ENCODE assay signal across 8 mouse cellular contexts in the genomic region with DNA sequence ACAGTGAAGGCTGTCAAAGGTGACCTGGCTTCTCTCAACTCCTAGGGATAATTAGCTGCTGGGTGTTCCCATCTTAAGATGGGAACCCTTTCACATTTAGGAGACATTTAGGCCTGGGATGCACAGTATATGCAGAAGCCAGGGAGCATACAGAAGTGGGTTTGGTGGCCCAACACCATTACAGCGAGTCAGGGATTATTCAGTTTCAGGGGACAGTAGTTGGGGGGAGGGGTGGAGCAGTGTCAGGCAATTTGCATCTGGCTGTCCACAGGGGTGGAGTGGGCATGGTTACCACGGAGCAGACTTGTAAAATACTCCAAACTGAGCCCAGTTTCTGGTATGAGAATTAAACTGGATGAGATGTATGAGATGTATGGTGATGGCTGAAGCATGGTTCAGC. TPM values are rescaled to one million over a fixed set of nuclear protein-coding genes. Genes with fewer than 3 reads are reported as not detected.
DNase-seq lines count a peak whose midpoint lies in the region; ATAC-seq lines count a peak whose summit lies in the region.

No protein-coding gene starts in this region.

- no peaks in the 10 kb centered on the region for H3K4me1 ChIP-seq in neural tube, embryonic 11.5 days (ENCODE audit: control insufficient read depth, insufficient read depth, low read length)
- H3K4me1 ChIP-seq in limb, embryonic 15.5 days = peaks cover 16% of the 10 kb centered on the region
- H3K4me1 ChIP-seq in stomach, embryonic 16.5 days (ENCODE audit: control insufficient read depth, insufficient read depth, low read length) = peaks cover 7% of the 10 kb centered on the region

- H3K27me3 ChIP-seq in neural tube, embryonic 11.5 days (ENCODE audit: control insufficient read depth, insufficient read depth, low read length) = no peaks in the 10 kb centered on the region
- no peaks in the 10 kb centered on the region for H3K27me3 ChIP-seq in limb, embryonic 15.5 days
- H3K27me3 ChIP-seq in stomach, embryonic 16.5 days (ENCODE audit: control insufficient read depth, insufficient read depth, low read length) = no peaks in the 10 kb centered on the region

- no peaks in the 10 kb centered on the region for H3K9me3 ChIP-seq in neural tube, embryonic 11.5 days (ENCODE audit: control insufficient read depth, low read length)
- no peaks in the 10 kb centered on the region for H3K9me3 ChIP-seq in limb, embryonic 15.5 days
- H3K9me3 ChIP-seq in stomach, embryonic 16.5 days (replicated peaks; ENCODE audit: control insufficient read depth, low read length) = no peaks in the 10 kb centered on the region

- H3K4me2 ChIP-seq in neural tube, embryonic 11.5 days (ENCODE audit: low read depth) = peak overlapping the region; percentile 74
- H3K4me2 ChIP-seq in limb, embryonic 15.5 days = peak overlapping the region; percentile 85
- H3K4me2 ChIP-seq in stomach, embryonic 16.5 days (ENCODE audit: low read depth, low read length) = peak overlapping the region; percentile 92

- no peak overlapping the region; the same call in 1 of the 2 replicates for H3K4me3 ChIP-seq in neural tube, embryonic 11.5 days (ENCODE audit: low read depth, low read length)
- no peak overlapping the region for H3K4me3 ChIP-seq in limb, embryonic 15.5 days
- H3K4me3 ChIP-seq in stomach, embryonic 16.5 days (replicated peaks; ENCODE audit: low read length) = no peak overlapping the region

- 56% methylated on average over 2 of the region's 2 CpGs for WGBS in neural tube, embryonic 11.5 days
- 48% methylated on average over 2 of the region's 2 CpGs for WGBS in limb, embryonic 15.5 days
- WGBS in stomach, embryonic 16.5 days = 64% methylated on average over 2 of the region's 2 CpGs

- no peak for ATAC-seq in neural tube, embryonic 11.5 days (ENCODE audit: insufficient read depth, low FRiP score, low TSS enrichment)
- no peak for ATAC-seq in limb, embryonic 15.5 days (ENCODE audit: insufficient number of reproducible peaks, low FRiP score, low TSS enrichment, low read depth)
- no peak for ATAC-seq in stomach, embryonic 16.5 days (ENCODE audit: insufficient read depth, low FRiP score)

- H3K9ac ChIP-seq in neural tube, embryonic 11.5 days (ENCODE audit: low read length) = no peak overlapping the region
- no peak overlapping the region for H3K9ac ChIP-seq in limb, embryonic 15.5 days
- peak overlapping the region; percentile 37 for H3K9ac ChIP-seq in stomach, embryonic 16.5 days (ENCODE audit: low read length)

- DNase-seq in cerebellum, postnatal 10 days = peak; percentile 28 to 33
- DNase-seq in cerebellum, adult 11 months = no peak
- no peak for DNase-seq in neural tube, embryonic 11.5 days (ENCODE audit: low spot score)
- no peak for DNase-seq in neural tube, embryonic 10.5 days (ENCODE audit: extremely low spot score, low spot score)
- no peak for DNase-seq in spleen, adult 18-20 months
- no peak for DNase-seq in frontal cortex, postnatal 14 days (ENCODE audit: low spot score in 2 of 2)

- H3K36me3 ChIP-seq in neural tube, embryonic 11.5 days (ENCODE audit: control insufficient read depth, insufficient read depth, low read length) = peaks cover 15% of the 10 kb centered on the region
- H3K36me3 ChIP-seq in limb, embryonic 15.5 days = peaks cover 71% of the 10 kb centered on the region
- peaks cover 26% of the 10 kb centered on the region for H3K36me3 ChIP-seq in stomach, embryonic 16.5 days (ENCODE audit: control insufficient read depth, insufficient read depth, low read length)

- no peak overlapping the region for H3K27ac ChIP-seq in neural tube, embryonic 11.5 days (ENCODE audit: low read depth, low read length)
- 0 out of 2 replicates have a peak overlapping the region, but pooled peaks have one; percentile 59 for H3K27ac ChIP-seq in limb, embryonic 15.5 days
- peak overlapping the region; percentile 11; the same call in 1 of the 2 replicates for H3K27ac ChIP-seq in stomach, embryonic 16.5 days (ENCODE audit: low read length)

RNA-seq across cellular contexts. Expression of a gene that starts 0.9 kb away (rescaled TPM):
- polyA plus RNA-seq in neural tube, embryonic 11.5 days (2014; fragmentation: Nextera tagmentation; extraction: Ambion mirVana) = 15.8 and 17.8 TPM in 2 replicates
- polyA plus RNA-seq in limb, embryonic 15.5 days (2015; fragmentation: Nextera tagmentation; extraction: Ambion mirVana) = 38.7 and 42.1 TPM in 2 replicates
- 39.5 and 46.6 TPM in 2 replicates for polyA plus RNA-seq in stomach, embryonic 16.5 days (2015; fragmentation: Nextera tagmentation; extraction: Ambion mirVana)

RNA-seq across cellular contexts. Expression of a gene that starts 14.5 kb away (rescaled TPM):
- 22.7 and 24.6 TPM in 2 replicates for polyA plus RNA-seq in neural tube, embryonic 11.5 days (2014; fragmentation: Nextera tagmentation; extraction: Ambion mirVana)
- 18.5 and 18.9 TPM in 2 replicates for polyA plus RNA-seq in limb, embryonic 15.5 days (2015; fragmentation: Nextera tagmentation; extraction: Ambion mirVana)
- polyA plus RNA-seq in stomach, embryonic 16.5 days (2015; fragmentation: Nextera tagmentation; extraction: Ambion mirVana) = 15.5 and 16.6 TPM in 2 replicates

Comparison
In these comparisons a context has a peak if more than half of its experiments do, and no peak if none do; other contexts are left out.
1. DNase-seq: peak in cerebellum, postnatal 10 days (2 of 2); none in cerebellum, adult 11 months (single experiment), neural tube, embryonic 11.5 days (single experiment), neural tube, embryonic 10.5 days (single experiment), spleen, adult 18-20 months (0 of 2) and frontal cortex, postnatal 14 days (0 of 2).
2. Peak in every context shown above with its lines, with median percentiles within 50 percentile points of each other: H3K4me2 ChIP-seq.